Mouse (Mus musculus) ES-Bruce4 (cell line): ENCODE data around the gene Scml4. TPM values are rescaled to one million over a fixed set of nuclear protein-coding genes. Genes with fewer than 3 reads are reported as not detected.

Experiments
- H3K27ac ChIP-seq: 2 replicates; pipeline ENCODE4 v1.5.1; 2012; ENCODE audit warnings: low read length, inconsistent platforms; ENCODE audit not compliant: insufficient read depth
- H3K27me3 ChIP-seq: 2 replicates; pipeline ENCODE4 v1.6.1; 2012; ENCODE audit warnings: mild to moderate bottlenecking, low read length, inconsistent platforms; ENCODE audit not compliant: control insufficient read depth, poor library complexity, insufficient read depth, severe bottlenecking
- H3K36me3 ChIP-seq: 2 replicates; pipeline ENCODE4 v1.6.1; 2012; ENCODE audit warnings: inconsistent platforms, mild to moderate bottlenecking, low read length, moderate library complexity; ENCODE audit not compliant: control insufficient read depth, poor library complexity, insufficient read depth, severe bottlenecking
- H3K4me1 ChIP-seq: one replicate; pipeline ENCODE4 v1.8.1; 2011; ENCODE audit warnings: low read length; ENCODE audit not compliant: control insufficient read depth, insufficient read depth
- H3K4me3 ChIP-seq: 2 replicates; pipeline ENCODE4 v1.5.1; 2011; ENCODE audit warnings: low read depth, mild to moderate bottlenecking, low read length
- H3K9ac ChIP-seq: 2 replicates; pipeline ENCODE4 v1.6.1; 2012; ENCODE audit warnings: low read depth, mild to moderate bottlenecking, inconsistent platforms; ENCODE audit not compliant: poor library complexity, severe bottlenecking
- H3K9me3 ChIP-seq: replicated peaks from 2 replicates; pipeline ENCODE4 v1.6.1; 2012; ENCODE audit warnings: mild to moderate bottlenecking, low read length, inconsistent platforms; ENCODE audit not compliant: control insufficient read depth, poor library complexity, insufficient read depth, severe bottlenecking
- CTCF ChIP-seq: IDR thresholded peaks from one replicate; pipeline ENCODE4 v1.8.1; 2011; ENCODE audit warnings: low read depth, low read length
- EP300 ChIP-seq: IDR thresholded peaks from 2 replicates; pipeline ENCODE4 v1.6.1; 2011; ENCODE audit warnings: low read depth, low read length; ENCODE audit not compliant: insufficient read depth
- POLR2A ChIP-seq: IDR thresholded peaks from one replicate; pipeline ENCODE4 v1.8.1; 2011; ENCODE audit warnings: low read length; ENCODE audit not compliant: insufficient read depth
- polyA plus RNA-seq: library from polyadenylated mRNA; stranded (reverse); fragments of >200 nt; gene quantifications from 2 replicates; pipeline ENCODE4 v1.2.4, GENCODE M21; 2011; ENCODE audit warnings: low read depth; ENCODE audit not compliant: missing spikeins, insufficient read depth, insufficient read length

Scml4 gene
- polyA plus RNA-seq, 1 experiment = 0.15 TPM

DNA sequence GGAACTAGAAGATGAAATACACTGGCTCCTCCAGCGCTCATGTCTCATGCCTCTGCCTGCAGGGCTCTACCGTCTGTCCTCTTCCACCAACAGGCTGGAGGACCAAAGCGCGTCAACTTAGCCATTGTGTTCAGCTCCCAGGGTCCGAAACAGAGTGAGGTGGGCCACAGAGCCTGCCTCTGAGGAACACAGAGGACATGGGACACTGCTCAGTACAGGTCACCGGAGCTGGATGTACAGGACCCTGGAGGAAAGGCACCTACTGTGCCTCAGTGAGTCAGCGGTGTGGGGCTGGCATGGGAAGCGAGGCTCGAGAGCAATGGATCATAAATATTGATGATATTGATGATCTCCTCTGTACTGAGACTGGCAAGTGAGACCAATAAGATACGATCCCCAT, 139.2 kb downstream of the Scml4 start:
- Histone ChIP-seq H3K9me3 (no peaks in the 10 kb centered on the region), H3K9ac (no peak overlapping the region), H3K4me1 (peaks cover 3% of the 10 kb centered on the region), H3K27me3 (no peaks in the 10 kb centered on the region), H3K27ac (no peak overlapping the region), H3K4me3 (no peak overlapping the region), H3K36me3 (no peaks in the 10 kb centered on the region)
- no peak for TF ChIP-seq EP300
- no peak for TF ChIP-seq CTCF
- no peak for TF ChIP-seq POLR2A

DNA sequence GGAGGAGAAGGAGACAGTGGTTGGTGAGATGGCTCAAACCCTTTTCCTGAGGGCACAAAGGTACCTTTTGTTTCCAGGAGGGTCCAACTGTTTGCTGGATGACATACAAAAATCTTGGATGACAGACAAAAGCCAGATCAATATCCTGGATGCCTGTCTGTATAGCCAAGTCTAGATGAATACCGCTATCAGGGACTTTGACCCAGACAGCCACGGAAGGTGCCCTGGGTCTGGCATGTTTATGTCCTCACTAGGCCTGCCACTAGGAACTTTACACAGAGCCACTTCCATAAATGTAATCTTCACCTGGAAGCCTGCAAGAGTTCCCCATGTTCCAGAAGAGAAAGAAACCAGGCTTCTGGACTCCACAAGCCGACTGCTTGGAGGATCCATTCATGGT, 141.3 kb downstream of the Scml4 start:
- no peak overlapping the region for H3K9ac ChIP-seq
- H3K4me1 ChIP-seq = no peaks in the 10 kb centered on the region
- H3K36me3 ChIP-seq = no peaks in the 10 kb centered on the region
- no peaks in the 10 kb centered on the region for H3K27me3 ChIP-seq
- TF ChIP-seq POLR2A (no peak), EP300 (no peak), CTCF (no peak)
- H3K4me3 ChIP-seq = no peak overlapping the region
- no peak overlapping the region for H3K27ac ChIP-seq
- H3K9me3 ChIP-seq = no peaks in the 10 kb centered on the region

DNA sequence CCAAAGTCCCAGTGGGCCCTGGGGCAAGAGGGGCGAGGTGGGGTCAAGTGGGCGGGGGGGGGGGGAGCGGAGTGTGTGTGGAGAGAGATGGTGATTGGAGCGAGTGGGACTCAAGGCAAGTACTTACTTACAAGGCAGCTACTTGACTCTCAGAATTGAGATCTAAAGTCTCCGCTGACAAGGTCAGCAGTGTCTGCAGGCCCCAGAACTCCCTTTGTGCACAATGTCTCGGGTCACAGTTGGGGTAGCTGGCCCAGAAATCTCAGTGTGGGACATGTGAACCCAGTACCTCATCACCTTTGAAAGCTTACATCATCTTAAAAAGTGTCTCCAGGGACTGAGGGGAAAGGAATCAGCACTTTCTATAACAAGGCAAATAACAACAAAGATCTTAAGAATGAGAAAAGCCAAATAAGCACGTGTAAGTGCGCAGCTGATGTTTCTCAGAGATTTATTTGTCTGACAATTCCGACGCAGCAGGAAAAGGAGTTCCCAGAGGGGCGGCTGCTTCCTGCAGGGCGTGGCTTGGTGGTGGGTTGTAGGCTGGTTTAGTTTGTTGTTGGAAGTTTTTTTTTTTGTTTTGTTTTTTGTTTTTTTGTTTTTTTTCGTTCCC, 142.0 kb downstream of the Scml4 start:
- Histone ChIP-seq H3K4me3 (no peak overlapping the region), H3K27me3 (no peaks in the 10 kb centered on the region), H3K36me3 (no peaks in the 10 kb centered on the region), H3K9ac (0 out of 2 replicates have a peak overlapping the region, but pooled peaks have one; percentile 18), H3K9me3 (no peaks in the 10 kb centered on the region), H3K4me1 (no peaks in the 10 kb centered on the region), H3K27ac (no peak overlapping the region)
- TF ChIP-seq POLR2A (no peak), EP300 (no peak), CTCF (no peak)

DNA sequence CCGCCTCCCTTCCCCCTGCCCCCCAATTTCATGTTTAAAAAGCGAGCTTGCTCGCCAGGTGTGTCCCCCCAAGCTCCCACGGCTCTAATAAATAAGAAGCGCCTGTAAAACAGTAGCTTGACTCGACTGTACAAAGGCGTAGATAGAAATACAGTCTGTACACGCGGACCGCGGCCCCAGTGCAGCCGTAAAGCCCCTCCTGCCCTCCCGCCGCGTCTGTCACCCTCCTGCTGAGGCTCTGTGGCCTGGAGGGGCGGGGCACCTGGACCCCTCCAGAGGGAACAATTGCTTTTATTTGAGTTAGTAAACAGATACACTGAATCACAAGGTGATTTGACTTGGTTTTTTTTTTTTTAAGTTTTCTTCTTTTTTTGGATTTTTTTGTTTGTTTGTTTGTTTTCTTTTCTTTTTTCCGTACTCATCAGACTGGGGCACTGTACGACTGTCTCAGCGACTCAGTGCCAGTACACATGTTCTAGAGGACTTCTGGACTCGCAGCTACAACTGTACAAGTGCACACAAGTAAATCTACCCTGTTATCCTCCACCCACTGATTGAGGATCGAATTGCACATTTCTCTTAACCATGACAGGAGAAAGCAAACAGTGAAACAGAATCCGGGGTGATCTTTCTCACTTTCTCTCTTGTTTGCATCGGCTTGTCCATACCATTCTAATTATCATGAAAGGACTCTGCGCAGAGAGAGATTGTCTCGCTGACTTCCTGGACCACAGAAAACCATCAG, 142.7 kb downstream of the Scml4 start:
- no peaks in the 10 kb centered on the region for H3K27me3 ChIP-seq
- no peaks in the 10 kb centered on the region for H3K9me3 ChIP-seq
- no peak overlapping the region for H3K27ac ChIP-seq
- TF ChIP-seq CTCF (no peak), EP300 (0 out of 2 replicates have a peak, but pooled peaks have one; percentile 45)
- H3K4me1 ChIP-seq = no peaks in the 10 kb centered on the region
- H3K4me3 ChIP-seq = 0 out of 2 replicates have a peak overlapping the region, but pooled peaks have one; percentile 8
- no peaks in the 10 kb centered on the region for H3K36me3 ChIP-seq
- H3K9ac ChIP-seq = 0 out of 2 replicates have a peak overlapping the region, but pooled peaks have one; percentile 18

DNA sequence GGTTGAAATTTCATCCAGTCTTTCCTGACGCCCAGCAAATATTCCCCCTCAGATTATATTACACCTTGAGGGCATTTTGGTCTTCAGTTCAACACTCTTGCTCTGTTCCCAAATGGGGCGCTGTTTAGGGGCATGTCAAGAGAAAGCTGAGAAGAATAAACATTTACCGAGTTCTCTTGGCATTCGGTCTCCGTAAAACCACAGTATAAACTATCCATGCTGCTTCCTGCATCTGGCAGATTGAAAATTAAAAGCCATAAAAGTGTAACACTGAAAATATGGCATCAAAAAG, 143.2 kb downstream of the Scml4 start:
- TF ChIP-seq CTCF = no peak
- no peak for TF ChIP-seq EP300
- TF ChIP-seq POLR2A = no peak
- H3K9me3 ChIP-seq = no peaks in the 10 kb centered on the region
- H3K27ac ChIP-seq = no peak overlapping the region
- H3K4me3 ChIP-seq = no peak overlapping the region
- H3K4me1 ChIP-seq = no peaks in the 10 kb centered on the region
- H3K27me3 ChIP-seq = no peaks in the 10 kb centered on the region
- H3K36me3 ChIP-seq = no peaks in the 10 kb centered on the region
- H3K9ac ChIP-seq = no peak overlapping the region

DNA sequence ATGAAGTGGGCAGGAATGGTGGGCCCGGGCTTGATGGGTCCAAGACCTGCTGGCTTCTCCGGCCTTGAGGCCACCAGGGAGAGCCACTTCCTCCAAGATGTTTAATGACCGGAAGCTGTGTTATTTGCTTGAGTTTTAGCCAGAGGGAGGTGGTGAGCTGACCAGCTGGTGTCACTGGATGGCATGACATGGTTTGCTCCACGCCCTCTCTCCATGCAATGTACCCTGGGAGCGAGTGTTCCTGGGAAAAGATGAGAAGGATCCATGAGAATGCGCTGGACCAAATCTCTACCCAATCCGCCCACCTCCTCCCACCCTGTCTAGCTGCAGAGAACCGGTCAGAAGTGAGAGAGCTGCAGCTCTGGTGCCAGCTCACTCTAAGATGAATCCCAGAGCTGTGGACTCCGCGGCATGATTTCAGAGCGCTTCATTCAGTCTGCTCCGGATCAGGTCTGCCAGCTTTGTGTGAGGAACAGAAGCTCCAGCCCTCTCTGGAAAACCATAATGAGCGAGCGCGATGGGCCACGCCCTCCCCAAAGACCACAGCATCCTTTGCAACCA, 144.1 kb downstream of the Scml4 start:
- H3K27me3 ChIP-seq = no peaks in the 10 kb centered on the region

More for the DNA sequence above, 144.1 kb downstream of the Scml4 start:
- Histone ChIP-seq H3K4me1 (no peaks in the 10 kb centered on the region), H3K27ac (no peak overlapping the region), H3K36me3 (no peaks in the 10 kb centered on the region), H3K9me3 (no peaks in the 10 kb centered on the region), H3K9ac (no peak overlapping the region), H3K4me3 (no peak overlapping the region)
- TF ChIP-seq POLR2A (no peak), EP300 (no peak), CTCF (peak; percentile 4)
